In the genomic region with DNA sequence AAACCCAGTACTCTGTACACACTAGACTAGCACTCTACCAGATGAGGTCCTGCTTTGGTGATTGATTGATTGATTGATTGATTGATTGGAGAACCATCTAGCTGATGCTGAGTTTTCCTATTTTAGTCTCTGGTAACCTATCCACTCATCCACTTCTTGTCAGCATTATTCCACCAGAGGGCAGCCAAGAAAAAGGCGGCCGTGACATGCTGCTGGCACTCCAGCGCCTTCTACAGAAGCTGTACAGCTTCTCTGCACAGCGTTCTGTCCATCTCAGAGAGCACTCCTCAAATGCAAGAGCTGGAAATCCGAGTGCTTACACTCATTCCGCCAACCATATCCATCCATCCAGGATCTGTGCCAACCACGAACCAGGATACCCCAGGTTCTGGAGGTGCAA, we compare ENCODE assay signal across 9 mouse cellular contexts. TPM values are rescaled to one million over a fixed set of nuclear protein-coding genes. Genes with fewer than 3 reads are reported as not detected.
DNase-seq lines count a peak whose midpoint lies in the region; ATAC-seq and TF ChIP-seq lines count a peak whose summit lies in the region.
"Had no signal": no experiment of that assay in that cellular context is flagged by ENCODE, and none has a peak within 500 bp of the region (broad histone marks: within the 10 kb centered on the region; RNA-seq: fewer than 3 reads in every experiment).

No protein-coding gene starts in this region.

- H3K27me3 ChIP-seq in CH12.LX (replicated peaks) = no peaks in the 10 kb centered on the region
- 0 out of 2 replicates have a peak, but pooled peaks cover 5% of the 10 kb centered on the region for H3K27me3 ChIP-seq in forebrain, embryonic 10.5 days (ENCODE audit: poor library complexity, severe bottlenecking)
- no peaks in the 10 kb centered on the region for H3K27me3 ChIP-seq in lung, embryonic 15.5 days

- no peak overlapping the region for H3K4me3 ChIP-seq in CH12.LX (replicated peaks in 1 of 3; ENCODE audit: low read depth in 2 of 3, low read length in 2 of 3, poor library complexity in 1 of 3)
- H3K4me3 ChIP-seq in forebrain, embryonic 10.5 days = no peak overlapping the region
- no peak overlapping the region for H3K4me3 ChIP-seq in lung, embryonic 15.5 days
- H3K4me3 ChIP-seq: megakaryocyte, embryonic 14.5 days had no signal

- no peak for TF ChIP-seq EP300 in CH12.LX (IDR thresholded peaks at IDR 0.05; ENCODE audit: low read length)

- in situ Hi-C loops in CH12.LX (cut with MboI; ENCODE audit: low pct_ligation_motif_present, low pct_unique_long_range_greater_than_20kb, low sequenced_read_pairs) = loop anchor here (5.0 kb wide), 1 partner anchor 87 kb away; no protein-coding TSS in a partner anchor

- DNase-seq in CH12.LX (ENCODE audit: extremely low read depth) = peak; percentile 37
- peak; percentile 79 for DNase-seq in adrenal gland, postnatal 14 days
- peak; percentile 26 for DNase-seq in forebrain, embryonic 10.5 days (ENCODE audit: extremely low spot score, low spot score)
- DNase-seq in heart, postnatal 36 days = peak; percentile 47 to 51
- peak; percentile 72 to 76 for DNase-seq in kidney, postnatal 4 days
- DNase-seq in retina, adult 2 months (ENCODE audit: low read depth, low spot score) = peak; percentile 28

- H3K36me3 ChIP-seq in CH12.LX (replicated peaks in 1 of 2; ENCODE audit: control insufficient read depth in 1 of 2, insufficient read depth in 1 of 2, low read length in 1 of 2) = no peaks in the 10 kb centered on the region
- H3K36me3 ChIP-seq in forebrain, embryonic 10.5 days (replicated peaks) = no peaks in the 10 kb centered on the region; the same call in 1 of the 2 replicates
- H3K36me3 ChIP-seq in lung, embryonic 15.5 days = no peaks in the 10 kb centered on the region

- no peak overlapping the region for H3K4me2 ChIP-seq in CH12.LX (ENCODE audit: insufficient read depth, low read depth, poor library complexity, severe bottlenecking)
- H3K4me2 ChIP-seq in lung, embryonic 15.5 days = no peak overlapping the region

- peak; percentile 70 for TF ChIP-seq RAD21 in CH12.LX (IDR thresholded peaks at IDR 0.05; ENCODE audit: low read depth, low read length)

- no peaks in the 10 kb centered on the region for H3K79me2 ChIP-seq in CH12.LX (replicated peaks; ENCODE audit: control insufficient read depth, extremely low read depth, insufficient read depth, poor library complexity, severe bottlenecking)

- TF ChIP-seq POLR2A in CH12.LX (IDR thresholded peaks at IDR 0.05; ENCODE audit: low read depth, low read length) = no peak

- intact Hi-C loops in heart, postnatal 36 days (cut with DNase I) = loop anchor here (1.0 kb wide), 1 partner anchor 88 kb away; no protein-coding TSS in a partner anchor

- dilution Hi-C loops in CH12.LX (cut with MboI; ENCODE audit: extremely low pct_ligation_motif_present, extremely low pct_unique_long_range_greater_than_20kb, low sequenced_read_pairs) = no loop called here

- H3K27ac ChIP-seq in CH12.LX (ENCODE audit: insufficient read depth, low read depth) = no peak overlapping the region
- no peak overlapping the region for H3K27ac ChIP-seq in forebrain, embryonic 10.5 days
- no peak overlapping the region for H3K27ac ChIP-seq in lung, embryonic 15.5 days

- H3K9ac ChIP-seq in CH12.LX (ENCODE audit: insufficient read depth, low read depth) = no peak overlapping the region
- no peak overlapping the region for H3K9ac ChIP-seq in lung, embryonic 15.5 days

- WGBS in forebrain, embryonic 10.5 days = 33% methylated on average over 7 of the region's 7 CpGs
- WGBS in lung, embryonic 15.5 days = 23% methylated on average over 7 of the region's 7 CpGs

- ATAC-seq in lung, embryonic 15.5 days (ENCODE audit: borderline replicate concordance, extremely low read depth, low FRiP score, low TSS enrichment) = peak; percentile 60; the same call in 1 of the 2 replicates
- no peak for ATAC-seq in activated CD4-positive, CD25-positive, alpha-beta regulatory T cell, adult 4 months

- no peaks in the 10 kb centered on the region for H3K9me3 ChIP-seq in CH12.LX (replicated peaks; ENCODE audit: low read length)
- H3K9me3 ChIP-seq in forebrain, embryonic 10.5 days = no peaks in the 10 kb centered on the region; the same call in 1 of the 2 replicates
- H3K9me3 ChIP-seq in lung, embryonic 15.5 days = no peaks in the 10 kb centered on the region

- peaks cover 7% of the 10 kb centered on the region in 2 experiments; a peak in 3 of 4 replicates for H3K4me1 ChIP-seq in CH12.LX (ENCODE audit: control insufficient read depth in 1 of 2, insufficient read depth in 2 of 2)
- H3K4me1 ChIP-seq in forebrain, embryonic 10.5 days = no peaks in the 10 kb centered on the region
- 0 out of 2 replicates have a peak, but pooled peaks cover 10% of the 10 kb centered on the region for H3K4me1 ChIP-seq in lung, embryonic 15.5 days

- peak in 1 of 2 experiments; percentile 89; a peak in 2 of 4 replicates for TF ChIP-seq CTCF in CH12.LX (conservative IDR thresholded peaks at IDR 0.05 in 1 of 2, IDR thresholded peaks at IDR 0.05 in 1 of 2; ENCODE audit: low read depth in 2 of 2, low read length in 2 of 2)

TF ChIP-seq in CH12.LX, 34 proteins besides CTCF, POLR2A, EP300 and RAD21:
- TF ChIP-seq ZKSCAN1 (IDR thresholded peaks at IDR 0.05; ENCODE audit: borderline replicate concordance, low read depth, low read length) (no peak), SMC3 (IDR thresholded peaks at IDR 0.05; ENCODE audit: low read depth, low read length) (peak; percentile 82)

RNA-seq across cellular contexts. Expression of gene Gnb4, which starts 5.8 kb away (rescaled TPM):
- 1.8 and 5.0 TPM in 2 replicates for total RNA-seq in CH12.LX (2012; rRNA removed)
- total RNA-seq in CH12.LX (2014; rRNA removed) = 0.38 and 0.50 TPM in 2 replicates
- polyA plus RNA-seq in CH12.LX (2012; ENCODE audit: insufficient read length, low read depth) = 0.38 and 0.41 TPM in 2 replicates
- 43.7 and 44.4 TPM in 2 replicates for total RNA-seq in adrenal gland, postnatal 14 days (2021)
- 36.7 and 38.4 TPM in 2 replicates for polyA plus RNA-seq in forebrain, embryonic 10.5 days (2016; fragmentation: Nextera tagmentation; extraction: Ambion mirVana)
- 10 to 100 TPM; 15.7 to 16.2 TPM for total RNA-seq in heart, postnatal 36 days (2021)
- polyA plus RNA-seq in lung, embryonic 15.5 days (2015; fragmentation: Nextera tagmentation; extraction: Ambion mirVana) = 82.3 and 82.5 TPM in 2 replicates
- 10 to 100 TPM; 21.7 to 28.6 TPM for polyA plus RNA-seq in activated CD4-positive, CD25-positive, alpha-beta regulatory T cell, adult 4 months (2017; shearing (Covaris generic))

Comparison
In these comparisons a context has a peak if more than half of its experiments do, and no peak if none do; other contexts are left out.
1. DNase-seq: peak in every context shown above with its lines; median percentile 79 in adrenal gland, postnatal 14 days; 74 in kidney, postnatal 4 days; 49 in heart, postnatal 36 days; 37 in CH12.LX; 28 in retina, adult 2 months; 26 in forebrain, embryonic 10.5 days.
2. RNA of gene Gnb4, which starts 5.8 kb away (polyA plus RNA-seq): 82.3 to 82.5 TPM in lung, embryonic 15.5 days, 36.7 to 38.4 TPM in forebrain, embryonic 10.5 days and 21.7 to 28.6 TPM in activated CD4-positive, CD25-positive, alpha-beta regulatory T cell, adult 4 months; 0.38 to 0.41 TPM in CH12.LX; every median in the first group is over 10 times any median in the second.